ENCODE assay signal across 26 mouse cellular contexts in genomic region chr9:70650994-70651393, GRCm38 (mm10). TPM values are rescaled to one million over a fixed set of nuclear protein-coding genes. Genes with fewer than 3 reads are reported as not detected.
"Had no signal": no experiment of that assay in that cellular context is flagged by ENCODE, and none has a peak within 500 bp of the region (broad histone marks: within the 10 kb centered on the region; RNA-seq: fewer than 3 reads in every experiment).

No protein-coding gene starts in this region.

- H3K27me3 ChIP-seq: heart, embryonic 13.5 days; heart, embryonic 15.5 days; hindbrain, embryonic 13.5 days; hindbrain, embryonic 15.5 days; liver, embryonic 13.5 days had no signal

- H3K36me3 ChIP-seq: heart, embryonic 10.5 days; heart, embryonic 15.5 days; hindbrain, embryonic 15.5 days; limb, embryonic 10.5 days; limb, embryonic 12.5 days had no signal

- H3K27ac ChIP-seq: gastrocnemius, adult 2 months; heart, embryonic 10.5 days; heart, embryonic 13.5 days; heart, embryonic 15.5 days; hindbrain, embryonic 13.5 days; hindbrain, embryonic 15.5 days; hindbrain, postnatal 0 days; layer of hippocampus, adult 2 months; left cerebral cortex, adult 2 months; limb, embryonic 10.5 days; limb, embryonic 12.5 days; liver, embryonic 13.5 days had no signal

- H3K9ac ChIP-seq: heart, embryonic 13.5 days; heart, embryonic 15.5 days; hindbrain, embryonic 13.5 days; hindbrain, embryonic 15.5 days; limb, embryonic 12.5 days; liver, embryonic 13.5 days had no signal

- H3K9me3 ChIP-seq: heart, embryonic 10.5 days; heart, embryonic 13.5 days; heart, embryonic 15.5 days; hindbrain, embryonic 13.5 days; hindbrain, embryonic 15.5 days; limb, embryonic 10.5 days; limb, embryonic 12.5 days; liver, embryonic 13.5 days had no signal

- ATAC-seq: hindbrain, postnatal 0 days; intestine, embryonic 16.5 days had no signal

- H3K4me2 ChIP-seq: heart, embryonic 13.5 days; heart, embryonic 15.5 days; hindbrain, embryonic 13.5 days; hindbrain, embryonic 15.5 days; limb, embryonic 12.5 days; liver, embryonic 13.5 days had no signal

- DNase-seq: gastrocnemius, adult 2 months; gastrocnemius, postnatal 10 days; gastrocnemius, postnatal 25 days; heart, adult 18-20 months; heart, postnatal 14 days; heart, postnatal 36 days; kidney, adult 18-20 months; kidney, adult 8-10 months; kidney, postnatal 10 days; kidney, postnatal 25 days; kidney, postnatal 4 days; liver; liver, embryonic 13.5 days had no signal

- H3K4me3 ChIP-seq: gastrocnemius, adult 2 months; heart, embryonic 10.5 days; heart, embryonic 13.5 days; heart, embryonic 15.5 days; hindbrain, embryonic 13.5 days; hindbrain, embryonic 15.5 days; layer of hippocampus, adult 2 months; left cerebral cortex, adult 2 months; limb, embryonic 10.5 days; limb, embryonic 12.5 days; liver, embryonic 13.5 days had no signal

- H3K4me1 ChIP-seq: heart, embryonic 10.5 days had no signal

RNA-seq across cellular contexts. Expression of gene Gm10642, which starts 5.1 kb away (rescaled TPM):
- total RNA-seq: hematopoietic stem cell, adult 5-6 weeks had no signal
- polyA plus RNA-seq: kidney, embryonic 14.5 days had no signal
